Mouse (Mus musculus): ENCODE data around the gene Pbld2. TPM values are rescaled to one million over a fixed set of nuclear protein-coding genes. Genes with fewer than 3 reads are reported as not detected.

The Pbld2 gene
- polyA plus RNA-seq (2012; rRNA removed): 1.8 and 1.9 TPM in 2 replicates

DNA sequence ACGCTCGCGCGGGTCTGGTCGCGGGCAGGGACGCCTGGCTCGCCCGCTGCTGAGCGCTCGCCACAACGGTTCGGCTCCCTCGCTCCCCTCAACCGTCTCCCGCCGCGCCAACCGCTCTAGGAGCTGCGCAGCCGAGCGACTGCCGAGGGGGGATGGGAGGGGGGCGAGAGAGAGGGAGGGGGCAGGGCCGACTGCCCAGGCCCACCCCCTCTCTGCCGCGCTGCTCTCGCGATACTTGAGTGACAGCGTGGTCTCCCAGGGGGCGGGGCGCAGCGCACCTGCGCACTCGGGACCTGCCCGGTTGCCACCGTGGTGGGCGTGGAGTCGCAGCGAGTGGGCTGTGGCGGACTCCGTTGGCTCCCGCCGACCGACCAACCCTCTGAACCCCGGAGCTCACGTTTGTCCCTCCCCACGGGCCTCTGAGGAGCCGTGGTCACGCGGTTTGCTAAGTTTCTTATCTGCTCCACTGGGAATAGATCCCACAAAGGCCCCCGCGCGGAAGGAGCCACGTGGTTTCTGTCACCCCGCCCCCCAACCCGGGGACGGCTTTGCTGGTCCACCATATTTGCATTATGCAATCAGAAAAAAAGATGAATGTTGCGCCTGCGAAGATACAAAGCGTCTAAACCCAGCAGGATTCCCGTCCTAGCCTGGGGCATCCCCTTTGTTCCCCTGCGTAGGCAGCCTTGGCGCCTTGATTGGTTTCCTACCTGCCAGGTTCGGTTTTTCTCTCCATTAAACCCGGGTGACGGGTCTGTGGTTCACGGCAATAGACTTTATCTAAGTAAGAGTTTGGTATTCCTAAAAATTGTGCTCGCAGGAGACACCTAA is at the start of gene Pbld2, which contains the start of gene Hnrnph3:
Gene Pbld2 (plus strand): TSS at position 567 of the 831 bp plus-strand sequence.
Gene Hnrnph3 (minus strand): TSS at position 469 of the 831 bp plus-strand sequence.

DNA sequence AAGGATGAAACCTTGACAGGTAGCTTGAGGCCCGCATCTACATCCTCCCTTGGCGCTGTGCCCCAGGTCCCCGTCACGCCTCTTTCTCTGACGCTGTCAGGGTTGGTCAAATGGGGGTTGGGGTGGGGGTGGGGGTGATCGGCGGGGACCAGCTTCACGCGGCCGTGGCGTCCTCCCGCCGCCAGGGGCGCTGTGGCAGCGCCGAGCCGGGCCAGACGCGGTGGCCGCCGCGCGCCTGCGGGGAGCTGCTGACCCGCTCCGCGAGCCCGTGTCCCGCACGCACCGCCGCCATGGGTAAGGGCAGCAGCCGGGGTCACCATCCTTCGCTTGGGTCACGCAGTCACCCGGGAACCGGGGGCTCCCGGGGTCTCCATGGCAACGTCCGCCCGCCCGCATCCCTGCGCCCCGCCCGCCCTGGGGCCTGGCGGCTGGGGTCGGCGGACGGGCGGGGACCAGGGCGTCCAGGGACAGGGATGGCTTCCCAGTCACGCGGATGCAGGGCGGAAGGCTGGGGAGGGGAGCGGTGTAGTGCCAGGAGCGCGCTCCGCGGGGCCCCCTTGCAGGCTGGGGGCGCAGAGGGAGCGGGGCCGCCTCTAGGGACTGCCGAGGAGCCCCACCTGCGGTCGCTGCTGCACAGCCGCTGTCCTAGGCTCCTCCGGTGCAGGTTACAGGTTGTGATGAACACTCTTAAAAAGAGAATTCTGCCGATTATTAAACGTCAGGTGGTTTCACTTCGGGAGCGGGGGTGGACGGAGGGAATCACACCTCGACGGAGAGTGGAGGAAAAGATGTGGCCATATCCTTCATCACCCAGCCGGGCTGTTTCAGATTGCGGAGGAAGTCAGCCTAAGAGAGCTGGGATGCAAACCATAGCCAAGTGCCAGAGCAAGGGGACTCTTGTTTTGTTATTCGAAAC is 43.8 kb upstream of the Pbld2 start, which contains the start of gene Rufy2:
Gene Rufy2 (plus strand): TSS at position 185 of the 916 bp plus-strand sequence.

DNA sequence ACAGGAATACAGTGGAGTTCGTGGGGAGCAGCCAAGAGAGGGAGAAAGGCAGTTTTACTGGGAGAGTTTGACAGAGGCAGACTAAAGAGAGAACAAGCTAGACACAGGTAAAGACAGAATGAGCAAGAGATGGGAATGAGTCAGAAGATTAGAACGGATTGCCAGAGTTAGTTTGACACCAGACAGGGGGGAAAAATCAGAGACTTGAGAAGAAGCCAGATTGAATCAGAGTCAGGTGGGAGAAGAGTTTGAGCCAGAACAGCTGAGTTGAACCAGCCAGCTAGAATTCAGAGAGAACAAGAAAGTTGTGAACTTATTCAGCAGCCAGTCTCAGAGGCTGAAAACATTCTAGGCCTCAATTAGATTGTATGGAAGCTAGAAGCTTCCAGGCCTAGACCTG is 35.7 kb downstream of the Pbld2 start, which contains the start of gene Pbld1:
Gene Pbld1 (plus strand): TSS at position 301 of the 400 bp plus-strand sequence.

DNA sequence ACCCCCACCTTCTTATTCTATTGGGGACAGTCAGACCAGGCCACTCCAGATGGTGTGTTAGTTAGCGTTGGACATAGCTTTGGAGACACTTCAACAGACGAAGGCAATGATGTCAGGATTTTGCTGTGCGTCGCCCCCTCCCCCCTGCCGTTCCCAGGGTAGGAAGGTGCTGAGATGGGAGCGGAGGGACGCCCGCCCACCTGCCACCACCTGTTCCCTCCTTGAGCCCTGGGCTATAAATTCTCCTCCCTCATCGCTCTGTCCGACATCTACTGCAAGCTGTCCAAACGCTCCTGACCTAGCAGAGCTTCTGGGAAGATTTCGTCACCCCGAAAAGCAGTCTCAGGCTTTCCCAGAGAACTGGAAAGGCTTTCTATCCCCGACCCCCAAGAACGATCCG is 75.4 kb downstream of the Pbld2 start, which contains the start of gene Atoh7:
Gene Atoh7 (plus strand): TSS at position 131 of the 400 bp plus-strand sequence.

Other genes with a start within 250 kb of the Pbld2 start
- gene Ccar1, start 232.0 kb upstream of the Pbld2 start, polyA plus RNA-seq (2012; rRNA removed): 12.8 and 22.2 TPM in 2 replicates
- gene Tet1, start 115.3 kb upstream of the Pbld2 start, polyA plus RNA-seq (2012; rRNA removed): 0.01 and 0.38 TPM in 2 replicates
- 10.4 and 22.5 TPM in 2 replicates for gene Slc25a16, start 103.7 kb upstream of the Pbld2 start, polyA plus RNA-seq (2012; rRNA removed)
- 0.67 and 0.70 TPM in 2 replicates for gene Dna2, start 77.3 kb upstream of the Pbld2 start, polyA plus RNA-seq (2012; rRNA removed)
- 0.77 and 0.82 TPM in 2 replicates for gene Rufy2, start 44.1 kb upstream of the Pbld2 start, polyA plus RNA-seq (2012; rRNA removed)
- 1.0 and 2.9 TPM in 2 replicates for gene Hnrnph3, start 98 bp upstream of the Pbld2 start, polyA plus RNA-seq (2012; rRNA removed)
- gene Pbld1, start 35.8 kb downstream of the Pbld2 start, polyA plus RNA-seq (2012; rRNA removed): 2.7 and 2.9 TPM in 2 replicates
- 0.06 TPM in 1 of 2 replicates, not detected in the other for gene Atoh7, start 75.3 kb downstream of the Pbld2 start, polyA plus RNA-seq (2012; rRNA removed)
- 0.26 and 0.55 TPM in 2 replicates for gene Mypn, start 179.6 kb downstream of the Pbld2 start, polyA plus RNA-seq (2012; rRNA removed)
- 2.4 and 3.6 TPM in 2 replicates for gene Herc4, start 219.5 kb downstream of the Pbld2 start, polyA plus RNA-seq (2012; rRNA removed)

All from stomach, adult 2 months (tissue).